Mouse (Mus musculus): ENCODE measurements around the gene Hsf4.
"Not testable (repeated sequence)": the region's sequence is repeated elsewhere in the genome, so short reads cannot be mapped to it uniquely, and the experiment has no call there.

The Hsf4 gene

DNA sequence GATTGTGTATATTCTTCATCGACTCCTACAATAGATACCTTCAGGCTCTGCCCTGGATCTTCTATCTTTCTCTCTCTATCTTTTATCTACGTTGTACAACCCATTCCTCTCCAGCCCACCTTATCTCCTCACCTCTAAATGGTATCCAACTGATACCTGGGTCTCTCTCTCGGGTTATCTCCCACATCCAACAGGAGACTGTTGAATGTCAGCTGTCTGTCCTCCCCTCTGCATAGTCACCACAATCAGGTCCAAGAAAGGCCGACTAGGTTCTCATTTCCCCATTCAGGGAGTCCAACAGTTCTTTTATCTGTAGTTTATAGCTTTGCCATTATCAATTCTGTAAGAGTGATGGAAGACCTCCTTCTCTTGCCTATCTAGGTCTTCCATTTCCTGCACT is 12.6 kb downstream of the Hsf4 start:
- no peak for DNase-seq (ENCODE audit: low spot score in 2 of 2)

DNA sequence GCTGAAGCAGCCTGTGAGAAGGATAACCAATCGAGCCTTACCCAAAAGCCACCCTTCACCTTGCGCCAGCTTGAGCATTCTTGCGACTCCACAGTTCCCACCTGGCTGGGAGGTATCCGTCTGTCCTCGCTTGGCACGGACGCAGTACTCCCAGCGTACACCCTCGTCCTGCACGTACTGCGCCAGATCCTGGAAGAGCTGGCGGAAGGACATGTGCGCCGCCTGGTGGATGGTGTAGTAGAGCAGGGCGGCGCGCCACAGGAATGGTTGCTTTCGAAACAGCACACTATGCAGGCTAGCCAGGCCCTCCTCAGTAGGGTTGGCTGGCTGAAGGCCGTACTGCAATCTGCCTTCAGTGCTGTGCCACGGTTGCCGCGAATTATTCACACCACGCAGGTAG is 13.5 kb downstream of the Hsf4 start:
- peak in 1 of 2 experiments; percentile 31 for DNase-seq (ENCODE audit: low spot score in 2 of 2)

DNA sequence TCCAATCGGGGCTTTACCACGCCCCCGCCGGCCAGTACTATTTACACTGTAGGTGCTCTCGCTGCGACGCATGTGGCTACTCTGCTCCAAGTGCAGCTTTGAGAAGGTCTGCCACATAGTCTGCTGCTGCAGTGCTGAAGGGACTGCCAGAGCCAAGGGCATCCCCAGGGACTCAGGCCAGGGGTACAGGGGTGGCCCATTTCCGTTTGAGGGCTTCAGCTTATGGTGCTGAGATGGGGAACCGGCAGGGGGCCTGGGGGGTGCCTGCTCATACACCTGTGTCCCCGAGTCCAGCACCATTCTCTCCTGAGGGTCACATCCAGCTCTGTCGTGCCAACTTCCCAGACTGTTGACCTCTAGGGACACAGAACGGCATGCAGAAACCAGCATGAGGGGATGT is 15.9 kb downstream of the Hsf4 start:
- no peak for DNase-seq (ENCODE audit: low spot score in 2 of 2)

DNA sequence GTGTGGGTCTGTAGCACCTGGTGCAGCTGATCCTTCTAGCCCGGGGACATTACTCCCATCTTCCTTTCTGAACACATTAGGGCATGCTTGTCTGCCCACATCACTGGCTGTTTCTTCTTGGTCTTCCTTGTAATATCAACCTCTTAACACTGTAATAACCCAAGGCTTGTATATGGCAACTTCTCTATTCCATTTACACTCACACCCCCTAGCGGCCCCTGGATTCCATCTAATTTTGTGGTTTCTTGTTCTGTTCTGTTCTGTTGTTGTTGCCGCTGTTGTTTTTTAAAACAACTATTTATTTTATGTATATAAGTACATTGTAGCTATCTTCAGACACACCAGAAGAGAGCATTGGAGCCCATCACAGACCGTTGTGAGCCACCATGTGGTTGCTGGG is 17.3 kb downstream of the Hsf4 start:
- no peak for DNase-seq (ENCODE audit: low spot score in 2 of 2)

DNA sequence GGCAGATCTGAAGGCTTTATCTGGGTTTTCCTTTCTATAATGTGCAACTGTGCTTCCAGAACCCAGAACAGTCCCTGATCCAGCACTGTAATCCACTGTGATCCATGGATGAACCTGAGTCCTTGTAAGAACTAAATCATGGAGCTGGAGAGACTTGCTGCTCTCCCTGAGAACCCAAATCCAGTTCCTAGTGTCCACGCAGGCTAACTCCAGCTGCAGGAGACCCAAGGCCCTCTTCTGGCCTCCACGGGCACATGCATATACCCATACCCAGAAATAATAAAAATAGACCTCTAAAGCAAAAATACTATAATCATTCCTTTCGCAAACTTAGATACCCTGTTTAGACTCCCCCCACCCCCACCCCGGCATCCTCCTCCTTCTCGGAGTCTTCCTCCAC is 18.6 kb downstream of the Hsf4 start:
- no peak for DNase-seq (ENCODE audit: low spot score in 2 of 2)

DNA sequence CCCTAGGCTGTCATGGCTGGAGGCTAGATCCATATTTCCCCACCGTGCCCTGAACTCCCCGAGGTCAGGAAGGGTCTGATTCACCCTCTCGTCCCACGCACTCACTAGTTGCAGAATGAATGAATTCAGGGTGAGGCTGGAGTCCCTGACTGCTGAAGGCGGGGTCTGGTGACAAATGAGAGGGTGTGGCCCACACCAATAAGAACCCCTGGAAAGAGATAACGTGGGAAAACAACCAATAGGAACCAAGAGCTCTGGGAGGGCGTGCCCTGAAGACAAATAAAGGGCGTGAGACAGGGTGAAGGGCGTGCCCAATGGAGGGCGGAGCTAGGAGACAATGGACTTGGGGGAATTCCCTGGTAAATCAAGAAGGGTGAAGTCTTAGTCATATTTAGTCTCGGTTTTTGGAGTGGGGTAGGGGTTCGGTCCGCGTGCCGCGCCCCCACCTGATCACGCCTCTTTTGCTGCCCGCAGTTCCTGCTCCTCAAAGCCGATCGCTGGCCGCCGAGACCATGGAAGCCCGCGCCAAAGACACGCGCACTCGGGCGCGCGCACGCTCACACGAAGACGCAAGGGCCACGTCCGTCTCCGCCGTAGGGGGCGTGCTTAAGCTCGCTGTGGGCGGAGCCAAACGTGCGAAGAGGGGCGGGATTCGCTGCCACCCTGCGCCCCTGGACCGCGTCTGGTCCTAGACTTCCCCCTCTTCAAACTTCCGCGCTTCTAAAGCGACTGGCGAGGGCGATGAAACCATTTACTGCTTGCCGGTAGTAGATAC is 19.5 kb downstream of the Hsf4 start:
- DNase-seq (ENCODE audit: low spot score in 2 of 2) = peak; percentile 85 to 90

DNA sequence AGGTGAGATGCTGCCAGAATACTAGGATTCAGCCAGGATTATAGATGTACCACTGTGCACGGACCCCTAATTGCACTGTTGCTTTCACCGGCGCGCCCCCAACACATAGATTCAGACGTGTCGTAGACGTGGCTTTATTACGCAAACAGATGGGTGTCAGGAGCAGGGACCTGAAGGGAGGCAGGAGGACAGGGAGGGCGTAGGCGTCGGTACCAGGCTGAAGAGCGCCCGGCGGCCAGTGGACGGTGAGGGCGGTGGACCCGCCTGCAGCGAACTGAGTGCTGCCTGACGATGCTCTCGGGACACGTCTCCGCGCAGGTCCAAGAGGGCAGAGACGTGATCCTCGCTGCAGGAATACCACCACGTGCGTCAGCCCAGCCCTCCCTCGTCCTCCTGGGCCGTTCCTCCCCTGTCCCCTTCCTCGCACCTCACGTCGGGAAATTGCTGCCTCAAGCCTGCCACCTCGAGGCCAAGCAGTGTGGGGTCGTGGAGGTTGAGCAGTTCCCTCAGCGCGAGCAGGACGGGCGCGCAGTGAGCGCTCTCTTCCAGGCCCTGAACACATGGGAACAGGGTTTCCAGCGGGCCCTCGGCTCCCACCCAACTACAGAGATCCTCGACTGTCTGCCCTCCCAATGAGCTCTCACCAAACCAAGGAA is 20.3 kb downstream of the Hsf4 start, which contains the start of gene 4931428F04Rik:
Gene 4931428F04Rik (minus strand): TSS at position 60 of the 656 bp plus-strand sequence.
- no peak for DNase-seq (ENCODE audit: low spot score in 2 of 2)

DNA sequence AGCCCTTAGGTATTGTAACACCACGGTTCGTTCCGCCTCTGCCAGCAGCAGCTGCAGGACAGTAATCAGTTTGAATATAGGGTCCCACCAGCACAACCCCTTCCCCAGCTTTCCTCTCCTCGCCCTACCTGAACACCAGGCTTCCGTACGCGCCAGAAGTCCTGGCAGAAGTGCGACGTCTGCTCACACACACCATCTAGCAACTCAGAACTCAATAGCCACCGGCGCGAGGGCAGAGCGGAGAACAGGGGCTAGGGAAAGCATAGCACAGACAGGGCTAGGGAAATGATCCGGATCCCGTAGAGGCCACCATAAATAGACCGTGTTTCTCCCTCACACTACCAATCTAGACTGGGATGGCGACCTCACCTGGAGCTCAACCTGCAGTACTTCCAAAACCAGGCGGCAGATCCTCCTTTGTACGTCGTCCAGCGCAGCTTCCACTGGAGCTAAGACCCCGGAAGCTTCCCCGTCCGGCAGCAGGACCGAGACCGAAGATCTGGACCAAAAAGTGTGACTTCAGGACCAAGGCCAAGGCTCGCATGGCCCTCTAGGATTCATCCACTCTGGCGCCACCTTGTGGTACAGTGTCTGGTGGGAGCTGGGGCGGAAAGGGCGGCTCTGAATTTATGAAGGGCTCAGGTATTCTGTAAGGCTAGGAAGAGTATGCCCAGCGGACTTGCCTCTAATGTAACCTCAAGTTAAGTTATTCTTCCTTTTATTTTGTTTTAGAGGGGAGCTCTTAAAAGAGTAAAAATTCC is 21.1 kb downstream of the Hsf4 start:
- DNase-seq (ENCODE audit: low spot score in 2 of 2) = peak; percentile 79 to 89

DNA sequence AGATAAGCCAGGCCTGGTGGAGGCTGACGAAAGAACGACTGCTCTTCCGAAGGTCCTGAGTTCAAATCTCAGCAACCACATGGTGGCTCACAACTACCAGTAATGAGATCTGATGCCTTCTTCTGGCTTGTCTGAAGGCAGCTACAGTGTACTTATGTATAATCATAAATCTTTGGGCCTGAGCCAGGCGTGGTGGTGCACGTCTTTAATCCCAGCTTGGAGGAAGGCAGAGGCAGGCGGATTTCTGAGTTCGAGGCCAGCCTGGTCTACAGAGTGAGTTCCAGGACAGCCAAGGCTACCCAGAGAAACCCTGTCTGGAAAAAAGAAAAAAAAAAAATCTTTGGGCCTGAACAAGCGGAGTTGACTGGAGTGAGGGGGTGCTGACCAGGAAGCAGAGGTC is 21.8 kb downstream of the Hsf4 start:
- DNase-seq (ENCODE audit: low spot score in 2 of 2) = not testable (repeated sequence)

DNA sequence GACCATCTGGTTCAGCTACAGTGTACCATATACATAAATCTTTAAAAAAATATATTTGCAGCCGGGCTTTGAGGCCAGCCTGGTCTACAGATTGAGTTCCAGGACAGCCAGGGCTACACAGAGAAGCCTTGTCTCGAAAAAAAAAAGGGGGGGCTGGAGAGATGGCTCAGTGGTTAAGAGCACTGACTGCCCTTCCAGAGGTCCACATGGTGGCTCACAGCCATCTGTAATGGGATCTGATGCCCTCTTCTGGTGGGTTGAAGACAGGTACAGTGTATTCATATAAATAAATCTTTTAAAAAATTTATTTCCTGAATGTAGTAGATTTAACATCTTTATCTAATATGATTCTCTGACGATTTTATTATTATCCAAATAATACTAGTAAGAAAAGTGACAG is 22.2 kb downstream of the Hsf4 start:
- DNase-seq (ENCODE audit: low spot score in 2 of 2) = not testable (repeated sequence)

DNA sequence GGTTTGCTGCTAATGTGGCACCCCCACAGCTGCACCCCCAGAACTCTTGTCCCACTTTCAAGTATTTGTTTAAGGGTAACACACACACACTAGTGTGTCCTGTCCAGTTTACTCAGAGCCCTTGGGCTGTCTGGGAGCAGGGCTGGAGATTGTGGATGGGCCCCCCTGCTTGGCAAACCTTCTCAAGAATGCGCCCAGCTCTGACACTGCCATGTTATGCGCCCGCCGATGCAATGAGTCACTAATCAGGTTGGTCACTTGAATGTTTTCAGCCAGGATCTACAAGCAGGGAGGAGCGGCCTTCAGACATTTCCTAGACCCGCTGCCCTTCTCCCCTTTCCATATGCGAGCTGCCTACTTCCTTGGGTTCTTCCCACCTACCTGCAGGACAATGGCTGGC is 22.9 kb downstream of the Hsf4 start:
- DNase-seq (ENCODE audit: low spot score in 2 of 2) = no peak

DNA sequence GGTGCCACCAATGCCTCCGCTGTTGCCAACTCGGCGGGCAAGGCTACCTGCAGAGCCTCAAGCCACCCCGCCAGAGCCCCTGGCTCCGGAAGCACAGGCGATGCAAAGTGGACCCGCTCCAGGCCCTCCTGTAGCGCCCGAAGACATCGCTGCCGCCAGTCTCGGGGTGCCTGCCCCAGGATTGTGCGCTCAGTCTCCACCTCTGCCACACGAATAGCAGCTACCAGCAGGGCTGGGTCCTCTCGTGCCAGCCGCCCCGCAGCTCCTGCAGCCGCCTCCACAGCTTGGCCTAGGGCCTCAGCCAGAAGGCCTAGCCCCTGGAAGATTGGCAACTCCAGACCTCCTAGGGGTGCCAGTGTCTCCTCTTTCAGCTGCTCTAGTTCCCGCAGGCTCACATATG is 23.8 kb downstream of the Hsf4 start:
- DNase-seq (ENCODE audit: low spot score in 2 of 2) = no peak

DNA sequence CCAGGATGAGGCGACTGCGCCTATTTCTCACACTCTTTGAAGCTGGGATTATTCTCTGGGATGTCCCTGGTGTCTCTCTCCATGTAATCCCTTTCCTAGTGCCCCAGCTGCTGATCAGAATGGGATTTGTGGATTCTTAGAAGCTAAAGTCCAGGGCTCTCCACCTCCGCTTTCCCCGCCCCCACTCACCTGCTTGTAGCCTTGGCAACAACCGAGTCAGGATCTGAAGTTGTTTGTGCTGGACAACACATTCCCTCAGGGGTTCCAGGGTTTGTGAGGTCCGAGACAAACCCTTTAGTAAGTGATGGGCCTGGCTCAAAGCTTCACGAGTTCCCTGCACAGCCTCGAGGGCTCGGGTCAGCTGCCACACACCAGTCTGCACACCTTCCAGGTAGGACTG is 25.2 kb downstream of the Hsf4 start:
- DNase-seq (ENCODE audit: low spot score in 2 of 2) = no peak

DNA sequence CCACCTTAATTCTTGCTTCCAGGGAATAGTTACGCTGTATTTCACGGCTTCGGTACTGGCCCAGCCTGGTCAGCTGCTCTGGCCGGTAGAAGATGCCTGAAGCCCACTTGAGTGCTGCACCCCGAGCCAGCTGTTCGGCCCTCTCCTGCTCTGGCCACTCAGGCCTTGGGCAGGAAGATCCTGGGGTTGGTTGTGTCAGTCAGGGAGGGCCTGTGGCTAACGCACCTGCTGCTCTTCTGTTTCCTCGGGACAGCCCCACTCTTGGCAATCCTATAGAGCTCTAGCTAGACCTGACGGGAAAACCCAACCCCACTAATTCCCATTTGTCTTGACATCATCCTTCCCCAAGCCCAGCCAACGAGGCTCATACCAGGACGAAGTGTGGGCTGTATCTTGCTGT is 25.7 kb downstream of the Hsf4 start:
- no peak for DNase-seq (ENCODE audit: low spot score in 2 of 2)

DNA sequence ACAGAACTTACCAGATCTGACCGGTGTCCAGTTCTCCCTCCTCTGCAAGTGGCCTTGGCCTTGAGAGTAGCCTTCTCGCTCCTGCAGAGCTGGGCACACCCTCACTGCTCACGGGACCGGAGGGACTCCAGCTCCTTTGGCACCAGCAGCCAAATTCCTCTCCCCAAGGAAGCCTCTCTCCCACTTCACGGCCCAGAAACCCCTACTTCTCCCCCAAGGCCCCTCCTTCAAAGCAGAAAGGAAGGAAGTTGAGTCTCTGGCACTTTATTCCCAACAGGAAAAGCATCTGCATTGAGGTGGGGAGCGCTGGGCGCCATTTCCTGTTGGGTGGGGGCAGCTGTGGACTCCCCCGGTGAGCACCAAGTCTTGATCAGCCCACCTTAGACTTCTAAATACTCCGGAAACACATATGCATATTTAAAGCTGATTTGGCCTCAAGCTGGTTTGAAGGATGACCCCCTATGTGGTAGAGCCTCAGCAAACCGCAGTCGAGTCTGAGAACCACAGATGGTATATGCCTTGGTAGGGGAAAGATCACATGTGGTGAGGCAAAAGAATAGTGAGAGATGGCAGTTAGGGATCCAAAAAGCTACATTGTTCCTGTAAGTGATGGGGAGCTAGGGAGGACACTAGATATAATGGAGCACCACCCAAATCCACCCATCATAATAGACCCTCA is 26.4 kb downstream of the Hsf4 start, which contains the start of gene Exoc3l:
Gene Exoc3l (minus strand): TSS at position 207 of the 679 bp plus-strand sequence.
- no peak for DNase-seq (ENCODE audit: low spot score in 2 of 2)

DNA sequence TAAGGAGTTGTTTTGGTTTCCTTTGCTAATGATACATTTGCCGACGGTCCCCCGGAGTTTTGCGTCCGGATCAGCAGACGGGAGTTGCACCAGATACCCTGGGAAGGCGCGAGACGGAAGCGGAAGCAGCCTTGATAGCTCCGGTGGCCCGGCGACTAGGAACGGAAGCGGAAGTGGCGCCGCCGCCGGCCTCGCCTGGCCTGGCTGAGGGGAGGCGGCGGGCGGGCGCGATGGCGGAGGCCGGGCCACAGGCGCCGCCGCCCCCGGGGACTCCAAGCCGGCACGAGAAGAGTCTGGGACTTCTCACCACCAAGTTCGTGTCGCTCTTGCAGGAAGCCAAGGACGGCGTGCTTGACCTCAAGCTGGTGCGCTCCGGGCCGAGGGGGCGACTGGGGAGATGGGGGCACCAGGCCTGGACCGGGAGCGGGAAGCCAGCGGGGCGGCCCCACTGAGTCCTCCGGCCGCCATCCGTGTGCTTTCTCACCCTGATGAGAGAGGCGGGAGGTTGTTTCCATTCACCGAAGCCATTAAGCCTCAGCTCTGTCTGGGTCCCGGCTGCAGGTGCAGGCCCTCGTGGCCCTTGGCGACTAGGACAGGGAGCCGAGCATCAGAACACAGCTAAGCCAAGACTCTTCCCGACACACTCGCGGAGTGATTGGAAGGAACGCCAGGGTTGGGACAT is 28.1 kb downstream of the Hsf4 start, which contains the start of gene E2f4:
Gene E2f4 (plus strand): TSS at position 153 of the 682 bp plus-strand sequence.
- peak; percentile 78 to 89 for DNase-seq (ENCODE audit: low spot score in 2 of 2)

DNA sequence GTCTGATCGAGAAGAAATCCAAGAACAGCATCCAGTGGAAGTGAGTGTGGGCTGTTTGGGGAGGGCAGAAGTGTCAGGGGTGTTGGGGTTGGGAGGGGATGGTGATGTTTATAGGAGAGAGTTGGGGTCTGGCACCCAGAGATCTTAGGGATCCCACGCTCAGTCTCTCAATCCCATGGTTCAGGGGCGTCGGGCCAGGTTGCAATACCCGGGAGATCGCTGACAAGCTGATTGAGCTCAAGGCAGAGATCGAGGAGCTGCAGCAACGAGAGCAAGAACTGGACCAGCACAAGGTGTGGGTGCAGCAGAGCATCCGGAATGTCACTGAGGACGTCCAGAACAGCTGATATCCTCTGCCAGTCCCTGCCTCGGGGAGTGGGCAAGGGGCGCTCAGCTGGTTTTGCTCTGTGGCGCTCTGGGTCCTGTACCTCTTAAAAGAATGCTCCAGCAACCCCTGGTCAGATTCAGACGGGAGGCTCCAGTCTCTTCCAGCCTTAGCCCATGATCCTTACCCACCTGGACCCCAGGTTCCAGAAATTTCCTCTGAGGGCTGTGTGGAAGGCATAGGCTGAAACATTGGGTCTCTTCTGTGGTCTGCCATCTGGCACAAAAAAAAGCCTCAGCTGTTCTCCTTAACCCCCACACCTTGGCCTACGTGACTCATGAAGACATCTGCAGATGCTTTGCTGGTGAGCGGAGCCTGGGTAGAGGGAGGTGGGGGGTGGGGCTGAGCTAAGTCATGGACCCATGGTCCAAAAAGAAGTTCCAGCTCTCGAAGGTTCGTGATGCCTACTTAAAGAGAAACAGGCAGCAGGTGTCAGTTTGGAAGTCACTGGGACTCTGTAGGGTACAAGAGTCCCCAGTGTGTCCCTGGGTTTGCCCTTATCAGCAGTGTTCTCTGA is 29.0 kb downstream of the Hsf4 start:
- DNase-seq (ENCODE audit: low spot score in 2 of 2) = no peak

DNA sequence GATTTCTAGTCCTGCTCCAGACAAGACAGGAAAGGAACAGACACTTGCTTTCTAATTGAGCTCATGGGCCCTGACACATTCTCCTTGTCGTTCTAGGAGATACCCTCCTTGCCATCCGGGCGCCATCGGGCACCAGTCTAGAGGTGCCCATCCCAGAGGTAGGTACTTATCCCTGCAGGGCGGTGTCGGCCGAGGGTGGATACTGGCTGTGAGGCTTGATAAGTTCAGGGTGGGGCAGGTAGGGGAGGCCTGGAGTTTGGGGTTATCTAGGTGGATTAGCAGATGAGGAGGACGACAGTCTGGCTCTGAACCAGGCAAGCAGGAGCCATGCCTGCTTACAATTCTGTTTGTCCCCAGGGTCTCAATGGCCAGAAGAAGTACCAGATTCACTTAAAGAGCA is 30.4 kb downstream of the Hsf4 start:
- no peak for DNase-seq (ENCODE audit: low spot score in 2 of 2)

DNA sequence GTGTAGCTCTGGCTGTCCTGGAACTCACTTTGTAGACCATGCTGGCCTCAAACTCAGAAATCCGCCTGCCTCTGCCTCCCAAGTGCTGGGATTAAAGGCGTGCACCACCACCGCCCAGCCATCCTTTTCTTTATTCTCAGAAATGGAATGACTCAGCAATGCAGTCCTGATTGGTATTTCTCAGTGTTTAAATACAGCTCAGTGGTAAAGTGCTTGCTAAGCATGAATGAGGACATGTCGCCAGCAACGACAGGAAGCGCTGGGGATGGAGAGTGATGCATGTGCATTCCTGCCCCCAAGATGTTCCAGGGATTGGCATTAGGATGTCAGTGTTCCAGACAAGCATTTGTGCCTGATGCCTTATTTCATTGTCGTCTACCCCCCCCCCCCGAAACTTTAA is 33.8 kb downstream of the Hsf4 start:
- DNase-seq (ENCODE audit: low spot score in 2 of 2) = no peak

DNA sequence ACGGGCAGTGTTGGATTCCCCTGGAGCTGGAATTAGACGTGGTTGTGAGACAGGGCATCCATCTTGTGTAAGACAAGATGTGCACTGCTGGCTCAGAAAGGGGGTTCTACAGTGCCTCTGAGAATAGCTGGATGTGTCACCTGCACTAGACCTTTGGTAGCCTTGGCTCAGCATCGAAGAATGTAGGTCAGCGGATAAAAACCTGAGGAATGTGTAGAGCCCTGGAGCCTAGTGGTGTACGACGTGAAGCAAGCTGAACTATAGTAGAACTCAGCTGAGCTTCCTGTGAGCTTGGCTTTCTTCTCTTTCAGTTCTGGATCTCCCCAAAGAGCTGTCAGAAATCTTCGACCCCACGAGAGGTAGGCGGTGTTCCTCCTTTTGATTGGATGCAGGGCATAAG is 34.3 kb downstream of the Hsf4 start:
- DNase-seq (ENCODE audit: low spot score in 2 of 2) = no peak

Measured in urinary bladder, adult 18-20 months (tissue).